Mouse (Mus musculus) R1 (cell line): ENCODE measurements around the gene Ube2d3.
"Not testable (repeated sequence)": the region's sequence is repeated elsewhere in the genome, so short reads cannot be mapped to it uniquely, and the experiment has no call there.

Experiments
- DNase-seq: peaks from one replicate; pipeline ENCODE4 v3.0.0-alpha.2; 2018; ENCODE audit warnings: low read depth, low spot score

The Ube2d3 gene

GRCm38 (mm10) chr3:135438531-135438912, 573 bp downstream of the Ube2d3 start:
- no peak for DNase-seq

DNA sequence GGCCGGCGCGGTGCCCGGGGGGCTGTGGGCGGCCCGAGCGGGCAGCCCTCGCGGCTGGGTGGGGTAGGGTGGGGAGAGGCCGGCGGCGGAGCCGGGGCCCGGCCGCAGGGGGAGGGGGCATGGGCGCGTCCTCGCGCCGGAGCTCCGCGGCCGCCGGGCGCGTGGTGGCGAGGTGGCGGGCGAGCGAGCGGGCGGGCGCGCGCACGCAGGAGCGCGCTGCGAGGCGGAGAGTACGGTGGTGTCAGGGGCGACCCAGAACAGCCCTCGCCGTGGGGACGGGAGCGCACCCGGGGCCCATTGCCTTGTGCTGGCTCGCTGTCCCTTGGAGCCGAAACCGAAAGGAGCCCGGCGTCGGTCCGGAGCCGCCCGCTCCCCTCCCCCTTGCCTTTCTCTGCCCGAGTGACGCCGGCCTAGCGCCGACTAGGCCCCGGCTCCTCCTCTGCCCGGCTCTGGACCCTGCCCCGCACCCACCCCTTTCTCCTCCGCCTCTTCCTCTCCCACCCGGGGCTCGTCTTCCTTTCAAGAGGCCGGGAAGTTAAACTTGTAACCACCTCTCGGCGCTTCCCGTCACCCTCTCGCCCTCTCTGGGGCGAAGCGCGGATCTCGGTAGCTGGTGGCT, 1.1 kb downstream of the Ube2d3 start:
- DNase-seq = peak; percentile 87

DNA sequence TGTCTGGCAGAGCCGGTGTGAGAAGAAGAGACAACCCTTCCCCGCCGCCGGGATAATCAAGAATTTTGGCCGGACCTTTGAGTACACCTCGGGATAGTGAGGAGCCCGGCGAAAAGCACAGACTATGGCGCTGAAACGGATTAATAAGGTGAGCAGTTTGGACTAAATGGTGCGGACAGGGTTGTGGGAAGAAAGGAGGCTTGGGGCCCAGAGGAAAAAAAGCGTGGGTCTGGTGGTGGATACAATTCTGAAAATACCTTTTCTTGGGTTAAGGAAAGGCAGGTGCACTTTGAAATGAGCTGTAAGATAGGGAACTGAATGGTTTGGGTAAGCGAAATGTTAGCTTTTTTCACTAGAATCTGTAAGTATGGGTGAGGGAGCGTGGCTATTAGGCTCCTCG, 1.7 kb downstream of the Ube2d3 start:
- DNase-seq = no peak

DNA sequence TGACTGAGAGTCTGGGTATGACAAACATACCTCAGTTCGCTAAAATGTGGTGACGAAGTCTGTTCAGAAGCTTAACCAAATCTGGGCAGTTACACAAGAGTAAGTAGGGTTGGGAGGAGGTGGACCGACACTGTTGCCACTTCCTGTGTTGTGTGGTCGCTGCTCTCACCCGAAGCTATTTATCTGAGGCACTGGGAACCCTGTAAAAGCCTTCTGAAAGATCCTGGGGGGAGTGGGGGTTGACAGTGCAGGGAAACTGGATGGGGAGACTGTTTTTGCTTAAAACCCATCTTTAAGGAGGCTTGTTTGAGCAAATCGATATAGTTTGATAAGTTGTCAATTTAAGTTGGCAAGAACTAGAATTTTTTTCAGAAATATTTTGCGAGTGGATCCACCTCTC, 2.3 kb downstream of the Ube2d3 start:
- DNase-seq = peak; percentile 75

- no peak for DNase-seq
These were observed 2.7 kb downstream of the Ube2d3 start for GRCm38 (mm10) chr3:135440621-135441020.

- DNase-seq = no peak
These were observed 7.0 kb downstream of the Ube2d3 start for GRCm38 (mm10) chr3:135444930-135445329.

DNA sequence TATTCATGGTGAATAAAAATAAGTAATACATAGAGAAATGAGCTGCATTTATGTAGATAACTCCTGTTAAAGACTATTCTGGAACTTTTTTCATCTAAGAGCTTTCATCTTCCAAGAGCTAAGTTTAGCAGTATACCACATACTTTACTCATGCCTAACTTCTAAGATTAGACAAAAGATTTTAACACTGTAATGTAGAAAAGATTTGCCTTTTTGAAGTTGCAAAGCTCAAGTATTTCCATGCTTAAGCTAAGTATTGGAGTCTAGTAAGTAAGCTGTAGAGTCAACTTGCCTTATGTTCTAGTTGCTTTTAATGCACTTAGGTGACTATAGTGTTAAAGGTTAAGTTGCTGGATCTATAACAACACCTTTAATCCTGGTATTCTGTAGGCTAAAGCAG, 21.0 kb downstream of the Ube2d3 start:
- DNase-seq = no peak

DNA sequence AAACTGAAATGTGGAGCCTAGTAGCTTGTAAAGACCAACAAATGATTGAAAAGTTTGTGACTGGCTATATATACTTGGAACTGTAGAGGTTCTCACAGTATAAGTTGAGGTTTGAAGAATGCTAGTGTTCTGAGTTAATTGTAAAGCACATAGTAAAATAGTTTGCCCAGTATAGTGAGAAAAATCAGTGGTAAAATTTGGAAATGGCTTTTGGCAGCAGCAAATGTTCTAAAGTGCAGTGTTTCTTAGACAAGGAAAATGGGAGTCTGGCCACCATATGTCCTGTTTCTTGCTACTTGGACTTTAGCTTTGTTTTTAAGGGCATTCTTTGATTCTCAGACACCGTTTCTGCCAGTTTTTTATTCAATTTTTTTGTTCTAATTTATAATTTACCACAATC, 30.5 kb downstream of the Ube2d3 start:
- no peak for DNase-seq

DNA sequence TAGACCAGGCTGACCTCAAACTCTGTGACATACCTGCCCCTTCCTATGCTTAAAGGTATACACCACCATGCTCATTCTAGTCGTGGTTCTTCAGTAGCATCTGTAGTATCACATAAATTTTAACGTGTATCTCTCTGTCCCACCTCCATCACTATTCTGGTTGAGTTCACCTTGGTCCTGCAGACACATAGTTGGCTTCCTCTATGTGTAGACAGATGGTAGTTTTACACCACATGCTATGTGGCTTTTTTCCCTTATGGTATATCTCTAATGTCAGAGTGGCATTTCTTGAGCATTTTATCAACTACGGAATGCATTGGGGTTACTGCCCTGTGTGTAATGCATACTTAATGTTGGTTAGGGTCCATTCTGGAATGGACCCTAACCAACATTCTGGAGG, 31.2 kb downstream of the Ube2d3 start:
- no peak for DNase-seq

GRCm38 (mm10) chr3:135469974-135470373, 32.0 kb downstream of the Ube2d3 start:
- peak; percentile 25 for DNase-seq

GRCm38 (mm10) chr3:135470823-135471222, 32.9 kb downstream of the Ube2d3 start:
- DNase-seq = no peak

DNA sequence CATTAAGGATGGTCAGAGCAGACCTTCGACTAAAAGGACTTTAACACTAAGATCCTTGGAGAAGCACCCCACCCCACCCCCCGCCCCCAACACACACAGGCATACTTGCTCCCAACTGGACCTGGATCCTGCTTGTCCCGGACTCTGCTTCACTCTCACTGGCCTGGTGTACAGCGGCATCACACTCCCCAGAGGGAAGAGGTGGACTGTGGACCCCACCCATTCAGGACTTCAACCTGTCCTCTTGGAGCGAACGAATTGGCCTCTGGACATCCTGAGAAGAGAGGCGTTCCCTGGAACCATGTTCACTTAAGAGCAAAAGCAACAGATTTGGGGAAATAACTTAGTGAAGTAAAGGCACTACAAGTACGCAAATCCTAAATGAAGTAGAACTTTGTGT, 37.1 kb downstream of the Ube2d3 start:
- no peak for DNase-seq

GRCm38 (mm10) chr3:135476286-135476685, 38.3 kb downstream of the Ube2d3 start:
- DNase-seq = no peak

DNA sequence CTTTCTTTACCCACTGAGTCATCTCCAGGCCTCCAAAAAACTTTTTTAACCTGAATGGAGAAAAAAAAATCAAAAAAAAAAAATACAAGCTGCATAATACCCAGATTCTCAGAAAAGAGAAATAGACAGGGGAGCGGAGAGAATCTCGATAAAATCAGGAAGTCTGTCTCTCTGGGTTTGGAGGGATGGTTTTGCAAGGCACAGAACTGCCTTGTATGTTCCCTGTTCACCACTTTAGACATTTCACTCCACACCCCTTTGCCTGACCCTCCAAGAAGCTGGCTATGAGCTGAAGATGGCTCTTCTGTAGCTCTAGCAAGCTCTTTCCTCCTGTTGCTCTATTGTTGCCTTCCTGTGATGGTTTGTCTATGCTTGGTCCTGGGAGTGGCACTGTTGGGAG, 39.0 kb downstream of the Ube2d3 start:
- no peak for DNase-seq

- DNase-seq = not testable (repeated sequence)
These were observed 41.1 kb downstream of the Ube2d3 start for GRCm38 (mm10) chr3:135479090-135479489.

- no peak for DNase-seq
These were observed 42.8 kb downstream of the Ube2d3 start for GRCm38 (mm10) chr3:135480767-135481166.

GRCm38 (mm10) chr3:135481608-135482007, 43.7 kb downstream of the Ube2d3 start:
- DNase-seq = no peak

DNA sequence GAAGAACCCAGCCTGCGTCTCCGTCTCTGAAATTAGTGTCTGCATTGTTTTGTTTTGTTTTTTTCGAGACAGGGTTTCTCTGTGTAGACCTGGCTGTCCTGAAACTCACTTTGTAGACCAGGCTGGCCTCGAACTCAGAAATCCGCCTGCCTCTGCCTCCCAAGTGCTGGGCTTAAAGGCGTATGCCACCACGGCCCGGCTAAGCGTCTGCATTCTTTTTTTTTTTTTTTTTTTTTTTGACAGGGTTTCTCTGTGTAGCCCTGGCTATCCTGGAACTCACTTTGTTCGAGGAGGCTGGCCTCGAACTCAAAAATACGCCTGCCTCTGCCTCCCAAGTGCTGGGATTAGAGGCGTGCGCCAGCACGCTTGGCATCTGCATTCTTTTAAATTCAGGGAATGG, 46.7 kb downstream of the Ube2d3 start:
- DNase-seq = not testable (repeated sequence)

DNA sequence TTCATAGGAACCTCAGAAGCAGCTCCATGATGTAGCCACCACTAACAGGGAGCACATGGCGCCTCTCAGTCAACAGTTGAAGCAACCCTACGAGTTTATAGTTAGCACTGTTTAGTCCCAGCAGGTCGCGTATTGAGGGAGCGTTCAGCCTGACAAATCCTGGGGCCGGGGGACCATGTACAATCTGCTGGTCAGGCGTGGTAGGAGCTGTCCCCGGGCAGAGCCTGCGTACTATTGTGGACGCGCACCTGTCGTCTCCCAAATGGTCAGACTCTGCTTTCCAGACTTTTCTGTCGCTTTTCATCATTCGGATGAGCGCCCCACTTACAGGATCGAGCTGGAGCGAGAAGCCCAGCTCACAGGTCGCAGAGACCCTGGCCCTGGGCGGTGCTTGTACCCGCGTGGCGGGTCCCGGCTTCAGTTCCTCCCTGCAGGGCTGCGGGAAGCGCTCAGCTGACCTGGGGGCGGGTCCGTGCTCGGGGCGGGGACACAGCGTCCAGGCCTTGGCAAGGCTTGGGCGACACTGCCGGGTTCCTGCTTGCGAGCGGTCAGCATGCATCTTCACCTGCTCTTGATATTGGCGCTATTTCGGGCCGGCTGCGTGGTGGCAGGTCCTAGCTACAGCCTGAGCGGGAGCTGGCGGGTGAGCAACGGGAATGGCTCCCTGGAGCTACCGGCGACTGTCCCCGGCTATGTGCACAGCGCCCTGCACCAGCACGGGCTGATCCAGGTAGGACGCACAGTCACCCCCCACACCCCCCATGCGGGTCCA, 47.4 kb downstream of the Ube2d3 start, which contains the start of gene Manba:
Gene Manba (plus strand): TSS at position 484 of the 772 bp plus-strand sequence.
- peak; percentile 82 for DNase-seq

GRCm38 (mm10) chr3:135485900-135486241, 47.9 kb downstream of the Ube2d3 start:
- DNase-seq = peak; percentile 24

DNA sequence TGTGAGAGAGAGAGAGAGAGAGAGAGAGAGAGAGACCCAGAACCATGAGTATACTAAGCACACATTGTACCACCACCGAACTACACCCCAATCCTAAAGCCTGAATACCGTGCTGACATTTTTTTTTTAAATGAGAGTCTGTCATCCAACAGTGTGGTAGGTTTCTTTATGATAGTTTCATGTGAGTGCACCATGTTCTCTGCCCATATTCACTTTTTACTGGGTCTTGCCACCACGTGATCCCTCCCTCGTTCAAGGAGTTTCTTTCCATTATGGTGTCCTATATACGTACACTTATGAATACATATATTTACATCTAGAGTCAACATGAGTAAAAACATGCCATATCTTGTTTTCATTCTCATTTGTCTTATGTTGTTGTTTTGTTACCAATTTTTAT, 48.4 kb downstream of the Ube2d3 start:
- DNase-seq = no peak

GRCm38 (mm10) chr3:135487803-135488202, 49.9 kb downstream of the Ube2d3 start:
- DNase-seq = no peak

- DNase-seq = no peak
These were observed 52.0 kb downstream of the Ube2d3 start for GRCm38 (mm10) chr3:135489865-135490520.
